Mouse (Mus musculus) CH12.LX (cell line): ENCODE measurements around the gene Pkm. TPM values are rescaled to one million over a fixed set of nuclear protein-coding genes. Genes with fewer than 3 reads are reported as not detected.

ENCODE experiments used
- DNase-seq: peaks from one replicate; pipeline ENCODE4 v3.0.0-alpha.2; 2013; ENCODE audit errors: extremely low read depth
- H3K27ac ChIP-seq: 2 replicates; pipeline ENCODE4 v1.5.1; 2012; ENCODE audit warnings: low read depth, mild to moderate bottlenecking, control low read depth, moderate library complexity; ENCODE audit not compliant: insufficient read depth
- H3K27me3 ChIP-seq: replicated peaks from 2 replicates; pipeline ENCODE3; 2012; ENCODE audit warnings: inconsistent platforms
- H3K36me3 ChIP-seq, 2 experiments: replicated peaks in 1 of 2; 2 replicates each; pipeline versions ENCODE3 to v1.6.1; 2012; ENCODE audit warnings: inconsistent platforms in 1 of 2, low read length in 1 of 2, mild to moderate bottlenecking in 1 of 2, mixed read lengths in 1 of 2, moderate library complexity in 1 of 2; ENCODE audit not compliant: control insufficient read depth in 1 of 2, insufficient read depth in 1 of 2
- H3K4me1 ChIP-seq, 2 experiments: 2 replicates each; pipeline ENCODE4 v1.6.1; 2012; ENCODE audit warnings: inconsistent platforms in 1 of 2, moderate library complexity in 1 of 2; ENCODE audit not compliant: insufficient read depth in 2 of 2, control insufficient read depth in 1 of 2
- H3K4me2 ChIP-seq: 2 replicates; pipeline ENCODE4 v1.6.1; 2012; ENCODE audit warnings: low read depth, mild to moderate bottlenecking, control low read depth; ENCODE audit not compliant: poor library complexity, insufficient read depth, severe bottlenecking
- H3K4me3 ChIP-seq, 3 experiments: fragments of 150-350 bp in 1 of 3; sonication (generic) in 1 of 3; replicated peaks in 1 of 3; 2 replicates each; pipeline versions ENCODE3 to v1.5.1; 2011 to 2012; ENCODE audit warnings: low read depth in 2 of 3, low read length in 2 of 3, mild to moderate bottlenecking in 2 of 3, moderate library complexity in 2 of 3, control low read depth in 1 of 3, improper control_type of control experiment in 1 of 3, inconsistent platforms in 1 of 3, mixed read lengths in 1 of 3; ENCODE audit not compliant: poor library complexity in 1 of 3
- H3K79me2 ChIP-seq: replicated peaks from 2 replicates; pipeline ENCODE4 v1.6.1; 2012; ENCODE audit warnings: mild to moderate bottlenecking, moderate library complexity; ENCODE audit not compliant: control insufficient read depth, poor library complexity, insufficient read depth, severe bottlenecking; ENCODE audit errors: extremely low read depth
- H3K9ac ChIP-seq: 2 replicates; pipeline ENCODE4 v1.6.1; 2012; ENCODE audit warnings: low read depth, mild to moderate bottlenecking, control low read depth, moderate library complexity; ENCODE audit not compliant: insufficient read depth
- H3K9me3 ChIP-seq: replicated peaks from 2 replicates; pipeline ENCODE3; 2012; ENCODE audit warnings: low read length, inconsistent platforms, mixed read lengths
- CHD1 ChIP-seq: IDR thresholded peaks from 2 replicates; pipeline ENCODE4 v1.6.1; 2012; ENCODE audit warnings: low read depth, low read length, improper control_type of control experiment, inconsistent platforms
- CHD2 ChIP-seq: IDR thresholded peaks from 2 replicates; pipeline ENCODE4 v1.6.1; 2011; ENCODE audit warnings: low read length, improper control_type of control experiment
- ELF1 ChIP-seq: IDR thresholded peaks from 2 replicates; pipeline ENCODE4 v1.6.1; 2014; ENCODE audit warnings: low read depth, mild to moderate bottlenecking, inconsistent platforms, low read length, improper control_type of control experiment
- EP300 ChIP-seq: IDR thresholded peaks from 2 replicates; pipeline ENCODE4 v1.6.1; 2011; ENCODE audit warnings: low read length, improper control_type of control experiment
- ETS1 ChIP-seq: conservative IDR thresholded peaks from 2 replicates; pipeline ENCODE4 v1.6.1; 2012; ENCODE audit warnings: low read depth, mild to moderate bottlenecking, inconsistent platforms, low read length, improper control_type of control experiment, moderate library complexity
- HCFC1 ChIP-seq: IDR thresholded peaks from 2 replicates; pipeline ENCODE4 v1.6.1; 2012; ENCODE audit warnings: low read depth, mild to moderate bottlenecking, inconsistent platforms, low read length, improper control_type of control experiment
- JUN ChIP-seq: IDR thresholded peaks from 2 replicates; pipeline ENCODE4 v1.6.1; 2011; ENCODE audit warnings: low read depth, mild to moderate bottlenecking, low read length, improper control_type of control experiment, moderate library complexity; ENCODE audit not compliant: insufficient read depth
- JUND ChIP-seq: conservative IDR thresholded peaks from 2 replicates; pipeline ENCODE4 v1.6.1; 2011; ENCODE audit warnings: low read depth, low read length, improper control_type of control experiment
- KAT2A ChIP-seq: IDR thresholded peaks from 2 replicates; pipeline ENCODE4 v1.6.1; 2012; ENCODE audit warnings: low read length, improper control_type of control experiment, inconsistent platforms; ENCODE audit not compliant: insufficient replicate concordance
- MAX ChIP-seq: IDR thresholded peaks from 2 replicates; pipeline ENCODE4 v1.6.1; 2011; ENCODE audit warnings: low read length, improper control_type of control experiment
- MXI1 ChIP-seq: IDR thresholded peaks from 2 replicates; pipeline ENCODE4 v1.6.1; 2011; ENCODE audit warnings: mild to moderate bottlenecking, low read depth, low read length, improper control_type of control experiment
- NELFE ChIP-seq: IDR thresholded peaks from 2 replicates; pipeline ENCODE4 v1.6.1; 2011; ENCODE audit warnings: low read depth, low read length, improper control_type of control experiment
- POLR2A ChIP-seq: IDR thresholded peaks from 2 replicates; pipeline ENCODE4 v1.6.1; 2011; ENCODE audit warnings: low read depth, mild to moderate bottlenecking, improper control_type of control experiment, low read length
- POLR2AphosphoS2 ChIP-seq: IDR thresholded peaks from 2 replicates; pipeline ENCODE4 v1.6.1; 2011; ENCODE audit warnings: low read depth, low read length, improper control_type of control experiment
- RAD21 ChIP-seq: IDR thresholded peaks from 2 replicates; pipeline ENCODE4 v1.6.1; 2011; ENCODE audit warnings: low read depth, mild to moderate bottlenecking, low read length, improper control_type of control experiment, moderate library complexity
- SIN3A ChIP-seq: IDR thresholded peaks from 2 replicates; pipeline ENCODE4 v1.6.1; 2012; ENCODE audit warnings: low read length, improper control_type of control experiment, inconsistent platforms
- TCF12 ChIP-seq: IDR thresholded peaks from 2 replicates; pipeline ENCODE4 v1.6.1; 2014; ENCODE audit warnings: low read depth, mild to moderate bottlenecking, inconsistent platforms, low read length, improper control_type of control experiment
- USF2 ChIP-seq: conservative IDR thresholded peaks from 2 replicates; pipeline ENCODE4 v1.6.1; 2011; ENCODE audit warnings: low read depth, low read length, improper control_type of control experiment
- ZC3H11A ChIP-seq: IDR thresholded peaks from 2 replicates; pipeline ENCODE4 v1.6.1; 2012; ENCODE audit warnings: low read depth, mild to moderate bottlenecking, inconsistent platforms, low read length, improper control_type of control experiment
- ZNF384 ChIP-seq: IDR thresholded peaks from 2 replicates; pipeline ENCODE4 v1.6.1; 2012; ENCODE audit warnings: low read depth, low read length, improper control_type of control experiment, inconsistent platforms
- dilution Hi-C: fragments of 300-500 bp; cut with MboI; formaldehyde crosslinking; loops from 2 replicates; pipeline ENCODE4 v1.14.3; 2020; ENCODE audit warnings: low sequenced_read_pairs; ENCODE audit not compliant: extremely low pct_unique_long_range_greater_than_20kb, extremely low pct_ligation_motif_present
- in situ Hi-C: fragments of 300-500 bp; cut with MboI; formaldehyde crosslinking; loops from 3 replicates; pipeline ENCODE4 v1.14.3; 2019; ENCODE audit warnings: low sequenced_read_pairs, low pct_ligation_motif_present, low pct_unique_long_range_greater_than_20kb, mixed read lengths
- polyA plus RNA-seq: library from polyadenylated mRNA; unstranded; fragments of >175 nt; gene quantifications from 2 replicates; pipeline ENCODE4 v1.2.1, GENCODE M21; 2012; ENCODE audit warnings: low read depth; ENCODE audit not compliant: insufficient read length
- total RNA-seq, 2 experiments: library from RNA; depleted of rRNA; stranded (reverse); fragments of 300-350 nt in 1 of 2; fragments of >200 nt in 1 of 2; gene quantifications; 2 replicates each; pipeline ENCODE4 v1.2.3; 2012 to 2014

Gene Pkm
- total and polyA plus RNA-seq, 3 experiments, result 1,827 to 2,828 (median 2,304) TPM

DNA sequence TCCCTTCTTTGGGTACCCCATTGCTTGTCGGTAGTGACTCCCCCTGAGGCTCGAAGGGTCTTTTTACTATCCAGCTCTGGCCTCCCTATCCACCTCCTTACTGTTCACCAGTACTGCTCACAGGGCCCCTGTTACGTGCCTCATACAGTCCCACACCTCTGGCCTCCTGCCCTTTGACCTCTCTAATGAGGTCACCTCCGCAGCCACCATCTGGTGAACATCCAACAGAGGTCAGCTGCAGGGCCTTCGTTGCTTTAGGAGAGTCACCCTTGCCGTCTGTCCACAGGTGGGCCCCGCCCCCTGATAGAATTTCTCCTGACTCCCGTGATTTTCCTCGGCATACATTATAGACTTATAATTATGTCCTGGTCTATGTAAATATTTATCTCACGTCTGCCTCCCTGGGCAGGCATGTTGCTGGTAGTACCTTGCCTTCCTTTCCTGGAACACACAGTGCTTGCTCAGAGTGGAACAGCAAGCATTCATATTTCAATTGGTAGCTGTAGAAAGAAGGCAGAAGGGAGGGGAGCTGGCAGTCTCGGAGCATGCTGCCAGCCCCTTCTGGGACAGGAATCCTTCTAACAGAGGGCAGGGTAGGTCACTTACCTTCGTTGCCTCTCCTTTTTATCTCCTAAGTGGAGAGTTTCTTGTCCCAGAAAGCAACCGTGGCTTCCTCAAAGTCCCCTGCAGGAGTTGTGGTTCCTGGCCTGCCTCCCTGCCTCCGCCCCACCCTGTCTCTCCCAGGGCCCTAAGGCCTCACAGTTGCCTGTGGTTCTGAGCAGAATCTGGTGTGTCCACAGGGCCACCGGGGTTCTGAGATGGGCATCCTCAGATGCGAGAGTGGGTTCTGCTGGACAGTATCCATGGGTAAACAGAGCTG is 38.6 kb downstream of the Pkm start:
- Histone ChIP-seq H3K79me2 (no peaks in the 10 kb centered on the region), H3K4me3 (no peak overlapping the region), H3K4me2 (no peak overlapping the region), H3K4me1 (no peaks in the 10 kb centered on the region), H3K27me3 (peaks cover 8% of the 10 kb centered on the region), H3K9ac (no peak overlapping the region), H3K27ac (no peak overlapping the region), H3K36me3 (no peaks in the 10 kb centered on the region), H3K9me3 (no peaks in the 10 kb centered on the region)
- in situ Hi-C loops (no loop called here), dilution Hi-C loops (no loop called here)
- DNase-seq, result no peak
- TF ChIP-seq ZNF384 (no peak), ETS1 (no peak), NELFE (no peak), TCF12 (no peak), MXI1 (no peak), USF2 (no peak), KAT2A (no peak), EP300 (no peak), CHD1 (no peak), ZC3H11A (no peak), CHD2 (no peak), HCFC1 (no peak), ELF1 (no peak), JUND (no peak), JUN (no peak), POLR2A (no peak), POLR2AphosphoS2 (no peak), RAD21 (no peak)
- TF ChIP-seq, all 38 proteins: peak for 0

DNA sequence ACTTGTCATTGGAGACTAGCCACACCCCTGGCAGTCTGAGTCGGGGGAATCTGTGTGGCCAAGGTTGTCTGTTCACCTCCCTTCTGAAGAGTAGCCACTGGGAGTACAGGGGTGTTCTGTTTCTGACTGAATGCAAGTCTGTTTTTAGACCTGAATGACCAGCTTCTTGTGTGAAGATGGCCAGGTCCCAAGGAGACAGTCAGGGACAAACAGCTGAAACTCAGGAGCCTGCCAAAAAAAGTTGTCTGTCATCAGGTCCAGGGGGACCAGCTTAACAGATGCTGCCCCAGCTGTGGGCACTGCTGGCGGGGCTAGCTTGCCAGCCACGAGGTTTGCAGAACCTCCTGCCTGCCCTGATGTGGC is 39.3 kb downstream of the Pkm start:
- in situ Hi-C loops (no loop called here), dilution Hi-C loops (no loop called here)
- H3K4me2 ChIP-seq, result no peak overlapping the region
- no peak overlapping the region for H3K27ac ChIP-seq
- H3K36me3 ChIP-seq, result no peaks in the 10 kb centered on the region
- H3K9ac ChIP-seq, result no peak overlapping the region
- DNase-seq, result no peak
- H3K4me1 ChIP-seq, result no peaks in the 10 kb centered on the region
- TF ChIP-seq MAX (no peak), MXI1 (no peak), USF2 (no peak), HCFC1 (no peak), SIN3A (no peak), TCF12 (no peak), JUND (no peak)
- H3K4me3 ChIP-seq, result no peak overlapping the region
- no peaks in the 10 kb centered on the region for H3K79me2 ChIP-seq
- peaks cover 8% of the 10 kb centered on the region for H3K27me3 ChIP-seq
- H3K9me3 ChIP-seq, result no peaks in the 10 kb centered on the region
